Mouse (Mus musculus): ENCODE measurements around the gene Ssxb10. TPM values are rescaled to one million over a fixed set of nuclear protein-coding genes. Genes with fewer than 3 reads are reported as not detected.

Gene Ssxb10
- polyA plus RNA-seq (2017; shearing (Covaris generic)): not detected

GRCm38 (mm10) chrX:8327124-8327523, at the start of gene Ssxb10:
Ssxb10 (plus strand) TSS chrX:8327424.

DNA sequence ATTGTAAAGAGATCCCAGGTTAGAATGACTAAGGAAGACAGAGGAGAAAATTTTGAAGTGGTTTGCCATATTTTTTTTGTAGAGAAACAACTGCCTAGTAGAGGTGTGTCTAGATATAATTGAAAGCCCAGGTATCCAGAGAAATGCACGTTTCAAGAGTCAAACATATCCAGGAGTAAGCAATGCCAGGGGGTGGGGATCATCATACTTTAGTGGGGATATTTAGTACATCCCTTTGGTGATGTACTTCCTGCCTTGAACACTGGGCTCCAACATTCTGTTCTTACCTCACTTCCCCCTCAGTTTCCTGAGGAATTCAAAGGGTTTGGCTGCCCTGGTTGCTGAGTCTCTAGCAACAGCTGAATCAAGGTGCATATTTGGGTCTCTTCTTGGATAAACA, 39.5 kb downstream of the Ssxb10 start, which contains the start of gene Ssxb9:
Gene Ssxb9 (plus strand): TSS at position 301 of the 400 bp plus-strand sequence.

Other genes with a start within 250 kb of the Ssxb10 start
- gene Was, start 236.9 kb upstream of the Ssxb10 start, polyA plus RNA-seq (2017; shearing (Covaris generic)): 106 TPM
- gene Wdr13, start 194.5 kb upstream of the Ssxb10 start, polyA plus RNA-seq (2017; shearing (Covaris generic)): 29.1 TPM
- gene Rbm3, start 181.5 kb upstream of the Ssxb10 start, polyA plus RNA-seq (2017; shearing (Covaris generic)): 775 TPM
- 11.9 TPM for gene Tbc1d25, start 151.2 kb upstream of the Ssxb10 start, polyA plus RNA-seq (2017; shearing (Covaris generic))
- 166 TPM for gene Ebp, start 133.9 kb upstream of the Ssxb10 start, polyA plus RNA-seq (2017; shearing (Covaris generic))
- gene Porcn, start 120.9 kb upstream of the Ssxb10 start, polyA plus RNA-seq (2017; shearing (Covaris generic)): not detected
- gene Ftsj1, start 75.0 kb upstream of the Ssxb10 start, polyA plus RNA-seq (2017; shearing (Covaris generic)): 24.4 TPM
- not detected for gene Slc38a5, start 56.3 kb upstream of the Ssxb10 start, polyA plus RNA-seq (2017; shearing (Covaris generic))
- not detected for gene Ssxb9, start 39.6 kb downstream of the Ssxb10 start, polyA plus RNA-seq (2017; shearing (Covaris generic))
- gene Ssxb1, start 85.9 kb downstream of the Ssxb10 start, polyA plus RNA-seq (2017; shearing (Covaris generic)): not detected
- not detected for gene Ssxb2, start 134.3 kb downstream of the Ssxb10 start, polyA plus RNA-seq (2017; shearing (Covaris generic))
- not detected for gene Gm14459, start 197.5 kb downstream of the Ssxb10 start, polyA plus RNA-seq (2017; shearing (Covaris generic))
- not detected for gene Ssxb6, start 220.8 kb downstream of the Ssxb10 start, polyA plus RNA-seq (2017; shearing (Covaris generic))

Data from CD4-positive, CD25-positive, alpha-beta regulatory T cell, adult 9 weeks (primary cell).